Mouse (Mus musculus) forebrain, embryonic 10.5 days (tissue): ENCODE data around the gene Smim26. TPM values are rescaled to one million over a fixed set of nuclear protein-coding genes. Genes with fewer than 3 reads are reported as not detected.
"Not testable (repeated sequence)": the region's sequence is repeated elsewhere in the genome, so short reads cannot be mapped to it uniquely, and the experiment has no call there.

Experiments used
- DNase-seq: peaks from one replicate; pipeline ENCODE4 v3.0.0-alpha.2; 2017; ENCODE audit warnings: low spot score; ENCODE audit errors: extremely low spot score
- H3K27ac ChIP-seq: fragments of 300-500 bp; sonication (generic); 2 replicates; pipeline ENCODE4 v1.5.1; 2016; ENCODE audit warnings: mild to moderate bottlenecking
- H3K27me3 ChIP-seq: fragments of 300-500 bp; sonication (generic); 2 replicates; pipeline ENCODE4 v1.6.1; 2016; ENCODE audit warnings: mild to moderate bottlenecking; ENCODE audit not compliant: poor library complexity, severe bottlenecking
- H3K36me3 ChIP-seq: fragments of 300-500 bp; sonication (generic); replicated peaks from 2 replicates; pipeline ENCODE4 v1.6.1; 2016; ENCODE audit warnings: mild to moderate bottlenecking, moderate library complexity
- H3K4me1 ChIP-seq: fragments of 300-500 bp; sonication (generic); 2 replicates; pipeline ENCODE4 v1.6.1; 2016
- H3K4me3 ChIP-seq: fragments of 300-500 bp; sonication (generic); 2 replicates; pipeline ENCODE4 v1.5.1; 2016; ENCODE audit warnings: mild to moderate bottlenecking, moderate library complexity
- H3K9me3 ChIP-seq: fragments of 300-500 bp; sonication (generic); 2 replicates; pipeline ENCODE4 v1.6.1; 2016; ENCODE audit warnings: mild to moderate bottlenecking, moderate library complexity
- WGBS: fragments of 180-500 bp; shearing (Covaris S2); methylation state at CpG from one replicate; pipeline ENCODE4 v1.1.7; 2016; 5-methylcytosine and 5-hydroxymethylcytosine counted together
- polyA plus RNA-seq: library from polyadenylated mRNA; unstranded; fragments of >200 nt; fragmentation: Nextera tagmentation; extraction: Ambion mirVana; gene quantifications from 2 replicates; pipeline ENCODE4 v1.2.1, GENCODE M21; 2016

Smim26 gene
- polyA plus RNA-seq = 31.2 and 31.5 TPM in 2 replicates

- Histone ChIP-seq H3K4me3 (peak within 1 kb of the TSS; percentile 71), H3K36me3 (peaks cover 26% of the 10 kb centered on the region), H3K27me3 (no peaks in the 10 kb centered on the region), H3K4me1 (peaks cover 8% of the 10 kb centered on the region), H3K9me3 (no peaks in the 10 kb centered on the region), H3K27ac (peak within 1 kb of the TSS; percentile 82)
- 4% methylated on average over 31 of the region's 31 CpGs for WGBS
- DNase-seq = peak; percentile 77
These were observed at the start of gene Smim26 for GRCm38 (mm10) chr2:144593951-144594651. Gene Smim26, plus strand, starts transcription at chr2:144594054.

GRCm38 (mm10) chr2:144544630-144545029 lies 49.2 kb upstream of the Smim26 start:
- Histone ChIP-seq H3K36me3 (peaks cover 89% of the 10 kb centered on the region), H3K27ac (no peak overlapping the region), H3K4me1 (peaks cover 5% of the 10 kb centered on the region), H3K27me3 (no peaks in the 10 kb centered on the region), H3K9me3 (no peaks in the 10 kb centered on the region), H3K4me3 (no peak overlapping the region)
- DNase-seq = no peak
- WGBS = 90% methylated on average over 6 of the region's 6 CpGs

GRCm38 (mm10) chr2:144545061-144545460 lies 48.8 kb upstream of the Smim26 start:
- peaks cover 9% of the 10 kb centered on the region for H3K4me1 ChIP-seq
- H3K27me3 ChIP-seq = no peaks in the 10 kb centered on the region
- no peak for DNase-seq
- H3K27ac ChIP-seq = no peak overlapping the region
- H3K36me3 ChIP-seq = peaks cover 85% of the 10 kb centered on the region
- H3K9me3 ChIP-seq = no peaks in the 10 kb centered on the region
- WGBS = 98% methylated on average over 2 of the region's 2 CpGs
- H3K4me3 ChIP-seq = no peak overlapping the region

- WGBS = 72% methylated on average over 1 of the region's 1 CpGs
- H3K4me3 ChIP-seq = no peak overlapping the region
- H3K27ac ChIP-seq = no peak overlapping the region
- peaks cover 81% of the 10 kb centered on the region for H3K36me3 ChIP-seq
- H3K4me1 ChIP-seq = peaks cover 10% of the 10 kb centered on the region
- H3K27me3 ChIP-seq = no peaks in the 10 kb centered on the region
- no peaks in the 10 kb centered on the region for H3K9me3 ChIP-seq
- DNase-seq = no peak
These were observed 48.4 kb upstream of the Smim26 start for GRCm38 (mm10) chr2:144545481-144545880.

GRCm38 (mm10) chr2:144547559-144547958 lies 46.3 kb upstream of the Smim26 start:
- Histone ChIP-seq H3K27ac (no peak overlapping the region), H3K4me3 (no peak overlapping the region), H3K36me3 (peaks cover 60% of the 10 kb centered on the region), H3K9me3 (no peaks in the 10 kb centered on the region), H3K27me3 (no peaks in the 10 kb centered on the region), H3K4me1 (peaks cover 10% of the 10 kb centered on the region)
- DNase-seq = no peak
- WGBS = 75% methylated on average over 4 of the region's 4 CpGs

- peak within 1 kb of the TSS; percentile 92 for H3K27ac ChIP-seq
- peaks cover 15% of the 10 kb centered on the region for H3K4me1 ChIP-seq
- H3K9me3 ChIP-seq = no peaks in the 10 kb centered on the region
- WGBS = under 1% methylated on average over 17 of the region's 17 CpGs
- no peaks in the 10 kb centered on the region for H3K27me3 ChIP-seq
- peak within 1 kb of the TSS; percentile 69 for H3K4me3 ChIP-seq
- peak; percentile 85 for DNase-seq
- H3K36me3 ChIP-seq = peaks cover 31% of the 10 kb centered on the region
These were observed 43.3 kb upstream of the Smim26 start, which contains the start of gene Rbbp9 for GRCm38 (mm10) chr2:144550529-144550928. Gene Rbbp9, minus strand, starts transcription at chr2:144550869.

GRCm38 (mm10) chr2:144553905-144554304 lies 39.9 kb upstream of the Smim26 start:
- no peak overlapping the region for H3K4me3 ChIP-seq
- H3K9me3 ChIP-seq = no peaks in the 10 kb centered on the region
- 94% methylated on average over 3 of the region's 3 CpGs for WGBS
- H3K4me1 ChIP-seq = peaks cover 29% of the 10 kb centered on the region
- H3K27ac ChIP-seq = no peak overlapping the region
- no peak for DNase-seq
- no peaks in the 10 kb centered on the region for H3K27me3 ChIP-seq
- H3K36me3 ChIP-seq = peaks cover 1% of the 10 kb centered on the region; the same call in 1 of the 2 replicates

- H3K27ac ChIP-seq = peak overlapping the region; percentile 93
- H3K4me1 ChIP-seq = peaks cover 19% of the 10 kb centered on the region
- WGBS = 4% methylated on average over 14 of the region's 14 CpGs
- H3K4me3 ChIP-seq = peak overlapping the region; percentile 88
- H3K36me3 ChIP-seq = peaks cover 15% of the 10 kb centered on the region
- no peaks in the 10 kb centered on the region for H3K9me3 ChIP-seq
- peak; percentile 15 for DNase-seq
- no peaks in the 10 kb centered on the region for H3K27me3 ChIP-seq
These were observed 38.5 kb upstream of the Smim26 start for GRCm38 (mm10) chr2:144555286-144555819.

GRCm38 (mm10) chr2:144555820-144556552 lies 37.9 kb upstream of the Smim26 start, which contains the start of gene Sec23b:
Gene Sec23b, plus strand, starts transcription at chr2:144556229.
- Histone ChIP-seq H3K4me1 (peaks cover 19% of the 10 kb centered on the region), H3K36me3 (peaks cover 18% of the 10 kb centered on the region), H3K27ac (peak within 1 kb of the TSS; percentile 93), H3K4me3 (peak within 1 kb of the TSS; percentile 88), H3K27me3 (no peaks in the 10 kb centered on the region), H3K9me3 (no peaks in the 10 kb centered on the region)
- DNase-seq = peak; percentile 95
- WGBS = under 1% methylated on average over 44 of the region's 44 CpGs

GRCm38 (mm10) chr2:144588723-144589122 lies 5.1 kb upstream of the Smim26 start:
- H3K36me3 ChIP-seq = peaks cover 71% of the 10 kb centered on the region

GRCm38 (mm10) chr2:144593036-144593435 lies 818 bp upstream of the Smim26 start:
- H3K4me1 ChIP-seq, H3K27me3 ChIP-seq, H3K27ac ChIP-seq, DNase-seq, H3K9me3 ChIP-seq, H3K4me3 ChIP-seq: not testable (repeated sequence)
- 63% methylated on average over 8 of the region's 8 CpGs for WGBS
- H3K36me3 ChIP-seq = peaks cover 36% of the 10 kb centered on the region

More at GRCm38 (mm10) chr2:144588723-144589122, 5.1 kb upstream of the Smim26 start:
- no peak for DNase-seq
- H3K4me3 ChIP-seq = no peak overlapping the region
- no peaks in the 10 kb centered on the region for H3K27me3 ChIP-seq
- no peaks in the 10 kb centered on the region for H3K9me3 ChIP-seq
- no peak overlapping the region for H3K27ac ChIP-seq
- 81% methylated on average over 4 of the region's 4 CpGs for WGBS
- 0 out of 2 replicates have a peak, but pooled peaks cover 2% of the 10 kb centered on the region for H3K4me1 ChIP-seq

- Histone ChIP-seq H3K36me3 (peaks cover 8% of the 10 kb centered on the region), H3K27ac (no peak overlapping the region), H3K27me3 (no peaks in the 10 kb centered on the region), H3K4me3 (no peak overlapping the region), H3K4me1 (peaks cover 14% of the 10 kb centered on the region), H3K9me3 (no peaks in the 10 kb centered on the region)
- no peak for DNase-seq
- 76% methylated on average over 2 of the region's 2 CpGs for WGBS
These were observed 4.2 kb downstream of the Smim26 start for GRCm38 (mm10) chr2:144598006-144598405.
